Mouse (Mus musculus): ENCODE results near the gene Atf2. TPM values are rescaled to one million over a fixed set of nuclear protein-coding genes. Genes with fewer than 3 reads are reported as not detected.
"Not testable (repeated sequence)": the region's sequence is repeated elsewhere in the genome, so short reads cannot be mapped to it uniquely, and the experiment has no call there.

Gene Atf2
- polyA plus RNA-seq, 1 experiment from 2014 or later: 101 TPM

DNA sequence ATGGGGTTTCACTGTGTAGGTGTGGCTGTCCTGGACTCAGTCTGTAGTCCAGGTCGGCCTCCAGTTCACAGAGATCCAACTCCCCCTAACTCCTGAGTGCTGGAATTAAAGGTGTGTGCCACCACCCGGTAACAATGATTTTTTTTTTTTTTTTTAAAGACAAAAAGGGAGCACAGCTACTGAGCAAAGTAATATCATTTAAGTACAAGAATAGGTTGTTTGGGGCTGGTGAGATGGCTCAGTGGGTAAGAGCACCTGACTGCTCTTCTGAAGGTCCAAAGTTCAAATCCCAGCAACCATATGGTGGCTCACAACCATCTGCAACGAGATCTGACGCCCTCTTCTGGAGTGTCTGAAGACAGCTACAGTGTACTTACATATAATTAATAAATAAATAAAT is 4.5 kb upstream of the Atf2 start:
- H3K4me3 ChIP-seq (ENCODE audit: low read depth, low read length); H3K4me2 ChIP-seq (ENCODE audit: low read depth, low read length, severe bottlenecking); DNase-seq (ENCODE audit: low spot score); ATAC-seq (replicated peaks; ENCODE audit: low FRiP score); H3K4me1 ChIP-seq (replicated peaks; ENCODE audit: control insufficient read depth, insufficient read depth, low read length); H3K27ac ChIP-seq (ENCODE audit: low read depth, low read length); H3K9me3 ChIP-seq (ENCODE audit: control insufficient read depth, low read length); H3K36me3 ChIP-seq (ENCODE audit: control insufficient read depth, insufficient read depth, low read length); H3K27me3 ChIP-seq (ENCODE audit: control insufficient read depth, insufficient read depth, low read length); H3K9ac ChIP-seq (ENCODE audit: low read length): not testable (repeated sequence)
- 82% methylated on average over 4 of the region's 4 CpGs for WGBS

DNA sequence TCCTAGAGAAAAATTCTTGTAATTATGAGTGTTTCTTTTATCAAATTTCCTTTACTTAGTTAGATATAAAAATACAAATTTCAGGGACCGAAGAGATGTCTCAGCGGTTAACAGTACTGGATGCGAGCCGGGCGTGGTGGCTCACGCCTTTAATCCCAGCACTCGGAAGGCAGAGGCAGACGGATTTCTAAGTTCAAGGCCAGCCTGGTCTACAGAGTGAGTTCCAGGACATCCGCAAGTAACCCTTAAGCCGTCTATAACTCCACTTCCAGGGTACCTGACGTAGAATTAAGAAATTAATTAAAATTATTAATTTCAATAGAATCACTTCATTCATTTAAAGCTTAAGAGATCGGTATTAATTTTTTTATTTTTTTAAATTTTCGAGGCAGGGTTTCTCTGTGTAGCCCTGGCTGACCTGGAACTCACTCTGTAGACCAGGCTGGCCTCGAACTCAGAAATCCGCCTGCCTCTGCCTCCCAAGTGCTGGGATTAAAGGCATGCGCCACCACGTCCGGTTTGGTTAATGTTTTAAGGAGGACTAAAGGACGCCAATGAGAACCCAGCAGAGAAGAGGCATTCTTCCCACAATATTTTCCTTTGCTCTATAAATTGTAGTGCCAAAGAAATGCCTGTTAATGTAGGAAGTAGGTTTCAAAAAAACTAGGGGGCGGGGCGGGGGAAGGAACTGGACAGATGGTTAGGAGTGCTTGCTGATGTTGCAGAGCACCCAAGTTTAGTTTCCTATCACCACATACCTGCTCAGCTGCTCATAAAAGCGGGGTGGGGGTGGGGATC is 1.2 kb upstream of the Atf2 start:
- peak overlapping the region; percentile 55; the same call in 1 of the 2 replicates for H3K4me2 ChIP-seq (ENCODE audit: low read depth, low read length, severe bottlenecking)
- H3K4me1 ChIP-seq (replicated peaks; ENCODE audit: control insufficient read depth, insufficient read depth, low read length): no peaks in the 10 kb centered on the region
- H3K27ac ChIP-seq (ENCODE audit: low read depth, low read length): no peak overlapping the region
- WGBS: 68% methylated on average over 22 of the region's 22 CpGs
- no peak for DNase-seq (ENCODE audit: low spot score)
- no peaks in the 10 kb centered on the region; the same call in 1 of the 2 replicates for H3K36me3 ChIP-seq (ENCODE audit: control insufficient read depth, insufficient read depth, low read length)
- no peak for ATAC-seq (replicated peaks; ENCODE audit: low FRiP score)
- peak overlapping the region; percentile 72 for H3K9ac ChIP-seq (ENCODE audit: low read length)
- H3K9me3 ChIP-seq (ENCODE audit: control insufficient read depth, low read length): no peaks in the 10 kb centered on the region
- peak overlapping the region; percentile 73 for H3K4me3 ChIP-seq (ENCODE audit: low read depth, low read length)
- no peaks in the 10 kb centered on the region for H3K27me3 ChIP-seq (ENCODE audit: control insufficient read depth, insufficient read depth, low read length)

DNA sequence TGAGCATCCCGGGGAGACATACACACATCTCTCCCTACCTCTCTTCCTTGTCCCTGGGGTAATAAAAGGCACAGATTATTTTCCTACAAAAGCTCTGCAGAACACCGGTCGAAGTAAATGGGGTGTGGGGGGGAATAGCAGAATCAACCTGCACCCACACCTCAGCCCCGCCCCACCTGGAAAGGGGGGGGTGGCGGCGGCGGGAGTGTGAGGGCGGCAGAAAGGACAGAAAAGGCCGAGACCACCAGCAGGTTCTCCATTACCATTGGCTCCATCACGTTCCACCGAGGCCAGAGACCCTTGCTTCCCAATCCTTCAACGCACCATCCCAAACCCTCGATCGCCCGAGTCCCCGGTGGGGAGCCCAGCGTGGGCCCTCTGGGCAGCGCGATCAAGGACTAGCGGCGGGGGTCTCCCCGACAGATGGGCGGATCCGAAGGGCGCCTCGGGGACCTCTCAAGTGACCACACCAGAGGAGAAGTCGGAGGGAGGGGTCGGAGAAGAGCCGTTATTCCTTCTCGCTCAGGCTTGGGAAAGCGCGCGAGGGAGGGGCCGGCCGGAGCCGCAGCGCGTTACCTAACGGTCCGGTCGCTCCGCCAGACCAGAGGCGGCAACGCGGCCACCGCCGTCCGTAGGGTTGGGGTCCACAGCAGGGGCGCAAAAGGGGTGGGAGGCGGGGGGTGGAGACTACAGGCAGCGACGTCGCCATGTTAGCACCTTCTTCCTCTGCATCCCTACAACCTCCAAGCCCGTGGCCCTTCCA is 557 bp downstream of the Atf2 start:
- Histone ChIP-seq H3K27ac (ENCODE audit: low read depth, low read length) (peak overlapping the region; percentile 87), H3K9me3 (ENCODE audit: control insufficient read depth, low read length) (no peaks in the 10 kb centered on the region), H3K4me2 (ENCODE audit: low read depth, low read length, severe bottlenecking) (peak overlapping the region; percentile 74), H3K27me3 (ENCODE audit: control insufficient read depth, insufficient read depth, low read length) (no peaks in the 10 kb centered on the region), H3K9ac (ENCODE audit: low read length) (peak overlapping the region; percentile 95), H3K4me1 (replicated peaks; ENCODE audit: control insufficient read depth, insufficient read depth, low read length) (no peaks in the 10 kb centered on the region), H3K36me3 (ENCODE audit: control insufficient read depth, insufficient read depth, low read length) (no peaks in the 10 kb centered on the region; the same call in 1 of the 2 replicates), H3K4me3 (ENCODE audit: low read depth, low read length) (peak overlapping the region; percentile 73)
- under 1% methylated on average over 54 of the region's 54 CpGs for WGBS
- no peak for DNase-seq (ENCODE audit: low spot score)
- peak; percentile 75 for ATAC-seq (replicated peaks; ENCODE audit: low FRiP score)

DNA sequence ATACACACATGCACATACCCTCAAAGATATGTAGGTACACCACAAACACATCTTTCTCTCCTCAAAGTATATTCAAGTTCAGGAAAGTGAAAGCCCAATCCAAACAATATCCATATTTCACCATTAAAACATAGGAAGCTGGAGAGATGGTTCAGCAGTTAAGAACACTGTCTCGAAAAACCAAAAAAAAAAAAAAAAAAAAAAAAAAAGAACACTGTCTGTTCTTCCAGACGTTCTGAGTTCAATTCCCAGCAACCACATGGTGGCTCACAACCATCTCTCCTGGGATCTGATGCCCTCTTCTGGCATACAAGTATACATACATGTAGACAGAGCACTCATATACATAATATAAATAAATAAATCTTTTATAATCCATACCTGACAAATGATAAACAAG is 6.4 kb downstream of the Atf2 start:
- 80% methylated on average over 2 of the region's 2 CpGs for WGBS

DNA sequence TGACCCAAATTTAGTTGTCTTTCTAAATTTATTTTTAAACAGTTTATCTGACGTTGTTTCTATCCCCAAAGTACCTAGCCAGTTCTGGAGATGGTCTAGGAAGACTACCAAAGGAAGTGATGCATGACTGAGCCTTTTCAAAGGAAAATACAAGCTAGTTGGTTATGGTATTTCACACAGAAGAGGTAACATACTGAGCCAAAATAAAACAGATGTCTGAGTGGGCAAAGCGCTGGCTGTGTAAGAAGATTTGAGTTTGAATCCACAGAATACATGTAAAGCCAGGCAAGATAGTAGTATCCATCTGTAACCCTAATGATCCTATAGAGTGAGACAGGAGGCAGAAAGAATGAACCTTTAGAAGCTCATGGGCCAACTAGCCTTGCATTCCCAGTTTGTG is 14.5 kb downstream of the Atf2 start:
- Histone ChIP-seq H3K4me3 (ENCODE audit: low read depth, low read length) (no peak overlapping the region), H3K9me3 (ENCODE audit: control insufficient read depth, low read length) (no peaks in the 10 kb centered on the region), H3K4me2 (ENCODE audit: low read depth, low read length, severe bottlenecking) (no peak overlapping the region), H3K27me3 (ENCODE audit: control insufficient read depth, insufficient read depth, low read length) (no peaks in the 10 kb centered on the region), H3K4me1 (replicated peaks; ENCODE audit: control insufficient read depth, insufficient read depth, low read length) (no peaks in the 10 kb centered on the region), H3K27ac (ENCODE audit: low read depth, low read length) (no peak overlapping the region), H3K9ac (ENCODE audit: low read length) (no peak overlapping the region), H3K36me3 (ENCODE audit: control insufficient read depth, insufficient read depth, low read length) (no peaks in the 10 kb centered on the region)
- DNase-seq (ENCODE audit: low spot score) (no peak), ATAC-seq (replicated peaks; ENCODE audit: low FRiP score) (no peak)
- WGBS: 96% methylated on average over 2 of the region's 2 CpGs

More for the DNA sequence above, 6.4 kb downstream of the Atf2 start:
- H3K27ac ChIP-seq (ENCODE audit: low read depth, low read length): no peak overlapping the region
- H3K36me3 ChIP-seq (ENCODE audit: control insufficient read depth, insufficient read depth, low read length): no peaks in the 10 kb centered on the region; the same call in 1 of the 2 replicates
- H3K4me2 ChIP-seq (ENCODE audit: low read depth, low read length, severe bottlenecking): no peak overlapping the region
- H3K9me3 ChIP-seq (ENCODE audit: control insufficient read depth, low read length): no peaks in the 10 kb centered on the region
- H3K4me1 ChIP-seq (replicated peaks; ENCODE audit: control insufficient read depth, insufficient read depth, low read length): no peaks in the 10 kb centered on the region
- H3K9ac ChIP-seq (ENCODE audit: low read length): no peak overlapping the region
- no peak overlapping the region for H3K4me3 ChIP-seq (ENCODE audit: low read depth, low read length)
- DNase-seq (ENCODE audit: low spot score) (no peak), ATAC-seq (replicated peaks; ENCODE audit: low FRiP score) (no peak)
- H3K27me3 ChIP-seq (ENCODE audit: control insufficient read depth, insufficient read depth, low read length): no peaks in the 10 kb centered on the region

DNA sequence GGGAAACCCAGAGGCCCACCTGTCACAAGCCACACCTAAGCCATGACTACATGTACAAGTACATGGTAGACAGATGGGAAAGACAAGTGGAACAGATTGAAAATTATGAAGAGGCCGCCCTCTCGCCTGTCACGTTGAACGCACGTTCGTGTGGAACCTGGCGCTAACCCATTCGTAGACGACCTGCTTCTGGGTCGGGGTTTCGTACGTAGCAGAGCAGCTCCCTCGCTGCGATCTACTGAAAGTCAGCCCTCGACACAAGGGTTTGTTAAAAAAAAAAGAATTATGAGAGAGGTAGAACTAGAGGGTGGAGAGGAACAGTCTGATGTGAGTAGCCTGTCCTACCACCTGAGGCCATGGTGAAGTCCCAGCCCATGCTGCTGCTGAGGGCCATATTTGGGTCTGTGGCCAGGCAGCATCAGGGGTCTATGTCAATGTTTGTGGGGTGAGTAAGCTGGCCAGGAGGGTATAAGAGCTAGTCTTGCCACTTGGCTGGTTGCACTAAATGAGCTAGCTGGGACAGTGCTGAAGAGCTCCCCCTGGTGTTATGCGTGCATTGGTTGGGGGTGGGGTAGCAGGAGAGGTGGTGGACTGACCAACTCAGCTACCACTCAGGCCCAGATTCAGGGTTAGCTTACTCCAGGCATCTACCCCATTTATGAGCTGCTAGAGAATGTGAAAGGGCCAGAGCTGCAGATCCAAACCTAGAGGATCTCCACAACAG is 24.5 kb downstream of the Atf2 start:
- no peak overlapping the region for H3K27ac ChIP-seq (ENCODE audit: low read depth, low read length)
- no peaks in the 10 kb centered on the region for H3K9me3 ChIP-seq (ENCODE audit: control insufficient read depth, low read length)
- 75% methylated on average over 16 of the region's 16 CpGs for WGBS
- no peak overlapping the region for H3K4me2 ChIP-seq (ENCODE audit: low read depth, low read length, severe bottlenecking)
- DNase-seq (ENCODE audit: low spot score) (peak; percentile 56), ATAC-seq (replicated peaks; ENCODE audit: low FRiP score) (no peak)
- no peaks in the 10 kb centered on the region for H3K27me3 ChIP-seq (ENCODE audit: control insufficient read depth, insufficient read depth, low read length)
- H3K4me3 ChIP-seq (ENCODE audit: low read depth, low read length): no peak overlapping the region
- H3K36me3 ChIP-seq (ENCODE audit: control insufficient read depth, insufficient read depth, low read length): no peaks in the 10 kb centered on the region
- H3K4me1 ChIP-seq (replicated peaks; ENCODE audit: control insufficient read depth, insufficient read depth, low read length): no peaks in the 10 kb centered on the region
- no peak overlapping the region for H3K9ac ChIP-seq (ENCODE audit: low read length)

DNA sequence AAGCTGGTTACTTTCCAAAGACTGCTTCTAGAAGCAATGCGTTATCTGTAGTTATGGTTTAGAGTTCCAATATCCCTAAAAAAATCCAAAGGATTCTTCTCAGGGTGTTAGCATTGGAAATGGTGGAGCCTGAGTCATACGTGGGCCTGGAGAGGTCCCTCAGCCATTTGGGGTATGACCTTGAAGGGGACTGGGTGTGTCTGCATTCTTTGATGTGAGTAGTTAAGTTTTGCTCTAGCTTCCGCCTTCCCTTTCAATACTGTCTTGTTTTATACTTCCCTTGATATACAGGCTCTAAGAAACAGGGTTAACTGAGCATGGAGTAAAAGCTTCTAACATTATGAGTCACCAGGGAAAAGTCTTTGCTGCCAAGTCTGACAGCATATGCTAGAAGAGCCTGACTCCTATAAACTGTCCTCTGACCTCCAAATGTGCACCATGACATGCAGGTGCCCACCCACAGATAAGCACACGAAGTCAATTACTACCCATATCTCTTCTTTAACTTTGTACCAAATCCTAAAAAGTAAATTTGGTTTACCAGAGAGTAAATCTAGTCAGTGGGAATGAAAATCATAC is 32.3 kb downstream of the Atf2 start:
- no peaks in the 10 kb centered on the region for H3K27me3 ChIP-seq (ENCODE audit: control insufficient read depth, insufficient read depth, low read length)
- H3K9ac ChIP-seq (ENCODE audit: low read length): no peak overlapping the region
- no peaks in the 10 kb centered on the region for H3K36me3 ChIP-seq (ENCODE audit: control insufficient read depth, insufficient read depth, low read length)
- no peaks in the 10 kb centered on the region for H3K9me3 ChIP-seq (ENCODE audit: control insufficient read depth, low read length)
- DNase-seq (ENCODE audit: low spot score): no peak
- WGBS: 91% methylated on average over 4 of the region's 4 CpGs
- no peak overlapping the region for H3K4me2 ChIP-seq (ENCODE audit: low read depth, low read length, severe bottlenecking)
- H3K4me1 ChIP-seq (replicated peaks; ENCODE audit: control insufficient read depth, insufficient read depth, low read length): no peaks in the 10 kb centered on the region
- no peak overlapping the region for H3K27ac ChIP-seq (ENCODE audit: low read depth, low read length)
- ATAC-seq (replicated peaks; ENCODE audit: low FRiP score): no peak
- H3K4me3 ChIP-seq (ENCODE audit: low read depth, low read length): no peak overlapping the region

DNA sequence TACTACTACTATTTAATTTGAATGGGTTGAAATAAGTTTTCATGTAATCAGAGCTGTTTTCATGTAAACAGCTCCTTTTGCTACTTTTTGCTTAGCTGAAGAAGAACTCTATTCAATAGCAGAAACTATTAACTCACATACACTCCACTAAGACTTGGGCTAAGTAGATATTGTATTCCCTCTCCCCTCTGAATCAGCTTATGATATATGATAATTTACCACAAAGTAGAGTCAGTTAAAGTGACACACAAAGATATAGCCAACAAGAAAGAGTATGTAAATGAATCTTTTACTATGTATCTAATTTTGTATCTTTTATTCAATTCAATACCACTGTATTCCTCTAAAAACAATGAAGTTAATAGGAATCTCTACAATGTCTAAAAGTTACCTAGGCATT is 35.1 kb downstream of the Atf2 start:
- no peaks in the 10 kb centered on the region for H3K27me3 ChIP-seq (ENCODE audit: control insufficient read depth, insufficient read depth, low read length)
- no peak for DNase-seq (ENCODE audit: low spot score)
- no peak overlapping the region for H3K4me3 ChIP-seq (ENCODE audit: low read depth, low read length)
- no peaks in the 10 kb centered on the region for H3K4me1 ChIP-seq (replicated peaks; ENCODE audit: control insufficient read depth, insufficient read depth, low read length)
- no peak overlapping the region for H3K27ac ChIP-seq (ENCODE audit: low read depth, low read length)
- H3K9ac ChIP-seq (ENCODE audit: low read length): no peak overlapping the region
- no peak for ATAC-seq (replicated peaks; ENCODE audit: low FRiP score)
- no peaks in the 10 kb centered on the region for H3K9me3 ChIP-seq (ENCODE audit: control insufficient read depth, low read length)
- H3K4me2 ChIP-seq (ENCODE audit: low read depth, low read length, severe bottlenecking): no peak overlapping the region
- no peaks in the 10 kb centered on the region for H3K36me3 ChIP-seq (ENCODE audit: control insufficient read depth, insufficient read depth, low read length)

Measured in forebrain, embryonic 11.5 days (tissue).